Mouse (Mus musculus): ENCODE measurements around the gene Larp1. TPM values are rescaled to one million over a fixed set of nuclear protein-coding genes. Genes with fewer than 3 reads are reported as not detected.

Larp1 gene
- polyA plus RNA-seq, 1 experiment from 2014 or later: 21.6 TPM

Other genes with a start within 250 kb of the Larp1 start
- gene Sap30l, start 207.4 kb upstream of the Larp1 start, polyA plus RNA-seq (2015; fragmentation: Nextera tagmentation; extraction: Ambion mirVana): 3.3 and 3.5 TPM in 2 replicates
- gene Hand1, start 176.2 kb upstream of the Larp1 start, polyA plus RNA-seq (2015; fragmentation: Nextera tagmentation; extraction: Ambion mirVana): 0.48 and 0.58 TPM in 2 replicates
- gene Gm12248, start 84.1 kb downstream of the Larp1 start, polyA plus RNA-seq (2015; fragmentation: Nextera tagmentation; extraction: Ambion mirVana): not detected in 2 replicates
- 39.8 and 44.9 TPM in 2 replicates for gene Cnot8, start 95.1 kb downstream of the Larp1 start, polyA plus RNA-seq (2015; fragmentation: Nextera tagmentation; extraction: Ambion mirVana)
- 15.5 and 16.0 TPM in 2 replicates for gene Gemin5, start 159.5 kb downstream of the Larp1 start, polyA plus RNA-seq (2015; fragmentation: Nextera tagmentation; extraction: Ambion mirVana)
- 134 and 138 TPM in 2 replicates for gene Mrpl22, start 162.6 kb downstream of the Larp1 start, polyA plus RNA-seq (2015; fragmentation: Nextera tagmentation; extraction: Ambion mirVana)
- gene Igtp, start 190.5 kb downstream of the Larp1 start, polyA plus RNA-seq (2015; fragmentation: Nextera tagmentation; extraction: Ambion mirVana): 6.4 and 7.7 TPM in 2 replicates
- gene Irgm2, start 190.6 kb downstream of the Larp1 start, polyA plus RNA-seq (2015; fragmentation: Nextera tagmentation; extraction: Ambion mirVana): 2.6 and 3.8 TPM in 2 replicates

Data from liver, embryonic 13.5 days (tissue).